Mouse (Mus musculus) kidney, adult 2 months (tissue): ENCODE data around the gene Flvcr1.

ENCODE experiments used
- CTCF ChIP-seq: fragments of 200-500 bp; conservative IDR thresholded peaks from 2 replicates; pipeline ENCODE4 v1.5.1; 2011; ENCODE audit warnings: low read depth, mild to moderate bottlenecking, control low read depth, low read length, moderate library complexity, mixed read lengths; ENCODE audit not compliant: insufficient read depth, insufficient read length
- POLR2A ChIP-seq: fragments of 200-500 bp; IDR thresholded peaks from one replicate; pipeline ENCODE4 v1.6.1; 2011; ENCODE audit warnings: low read depth, low read length, control low read depth

- peak; percentile 37 for TF ChIP-seq CTCF
- TF ChIP-seq POLR2A: no peak
Observed at GRCm38 (mm10) chr1:190989437-190990082, 36.4 kb downstream of the Flvcr1 start.
